Mouse (Mus musculus): Measurements from ENCODE around the gene Mllt10.

GRCm38 (mm10) chr2:18059891-18060290 lies 4.9 kb downstream of the Mllt10 start:
- no peak for TF ChIP-seq CTCF (IDR thresholded peaks at IDR 0.05; ENCODE audit: low read depth)
- TF ChIP-seq EP300 (optimal IDR thresholded peaks at IDR 0.05) = no peak
